Mouse (Mus musculus): Measurements from ENCODE around the gene Ppp2r5b. TPM values are rescaled to one million over a fixed set of nuclear protein-coding genes. Genes with fewer than 3 reads are reported as not detected.
A peak's percentile ranks its signal among the peaks of the same experiment; 100 is the strongest.

Ppp2r5b gene
- total RNA-seq, 2 experiments from 2014 or later = 127 to 137 TPM

GRCm38 (mm10) chr19:6242281-6242680 is 6.6 kb upstream of the Ppp2r5b start:
- Histone ChIP-seq H3K27ac (peak overlapping the region; percentile 93), H3K4me3 (peak overlapping the region; percentile 95)
- no peak for TF ChIP-seq CTCF (conservative IDR thresholded peaks at IDR 0.05)
- no peak for DNase-seq (ENCODE audit: low spot score in 2 of 2)

- TF ChIP-seq CTCF (conservative IDR thresholded peaks at IDR 0.05) = peak; percentile 24; the same call in 1 of the 2 replicates
- peak within 1 kb of the TSS; percentile 93 for H3K27ac ChIP-seq
- peak within 1 kb of the TSS; percentile 95 for H3K4me3 ChIP-seq
- peak; percentile 98 for DNase-seq (ENCODE audit: low spot score in 2 of 2)
Measured at GRCm38 (mm10) chr19:6241274-6242107, 5.8 kb upstream of the Ppp2r5b start, which contains the start of gene Atg2a. Gene Atg2a (plus strand): TSS chr19:6241668.

- DNase-seq (ENCODE audit: low spot score in 2 of 2) = no peak
- peak overlapping the region; percentile 58; the same call in 1 of the 2 replicates for H3K27ac ChIP-seq
- no peak for TF ChIP-seq CTCF (conservative IDR thresholded peaks at IDR 0.05)
- H3K4me3 ChIP-seq = no peak overlapping the region; the same call in 1 of the 2 replicates
Measured at GRCm38 (mm10) chr19:6240725-6241124, 5.1 kb upstream of the Ppp2r5b start.

- Histone ChIP-seq H3K27ac (no peak overlapping the region), H3K4me3 (no peak overlapping the region)
- DNase-seq (ENCODE audit: low spot score in 2 of 2) = no peak
- no peak for TF ChIP-seq CTCF (conservative IDR thresholded peaks at IDR 0.05)
Measured at GRCm38 (mm10) chr19:6240136-6240535, 4.5 kb upstream of the Ppp2r5b start.

- no peak for TF ChIP-seq CTCF (conservative IDR thresholded peaks at IDR 0.05)
- Histone ChIP-seq H3K4me3 (no peak overlapping the region), H3K27ac (no peak overlapping the region)
- no peak for DNase-seq (ENCODE audit: low spot score in 2 of 2)
Measured at GRCm38 (mm10) chr19:6238740-6239139, 3.1 kb upstream of the Ppp2r5b start.

GRCm38 (mm10) chr19:6236842-6237241 is 1.2 kb upstream of the Ppp2r5b start:
- Histone ChIP-seq H3K4me3 (no peak overlapping the region), H3K27ac (peak overlapping the region; percentile 99; the same call in 1 of the 2 replicates)
- no peak for TF ChIP-seq CTCF (conservative IDR thresholded peaks at IDR 0.05)
- no peak for DNase-seq (ENCODE audit: low spot score in 2 of 2)

GRCm38 (mm10) chr19:6236053-6236441 is 375 bp upstream of the Ppp2r5b start:
- Histone ChIP-seq H3K27ac (peak overlapping the region; percentile 99), H3K4me3 (peak overlapping the region; percentile 89)
- no peak for TF ChIP-seq CTCF (conservative IDR thresholded peaks at IDR 0.05)
- peak; percentile 91 to 94 for DNase-seq (ENCODE audit: low spot score in 2 of 2)

- no peak for DNase-seq (ENCODE audit: low spot score in 2 of 2)
- H3K4me3 ChIP-seq = peak overlapping the region; percentile 89
- peak overlapping the region; percentile 99 for H3K27ac ChIP-seq
- TF ChIP-seq CTCF (conservative IDR thresholded peaks at IDR 0.05) = no peak
Measured at GRCm38 (mm10) chr19:6234337-6235083, 1.2 kb downstream of the Ppp2r5b start.

- no peak for DNase-seq (ENCODE audit: low spot score in 2 of 2)
- no peak overlapping the region; the same call in 1 of the 2 replicates for H3K4me3 ChIP-seq
- no peak for TF ChIP-seq CTCF (conservative IDR thresholded peaks at IDR 0.05)
- H3K27ac ChIP-seq = no peak overlapping the region
Measured at GRCm38 (mm10) chr19:6233647-6234046, 2.0 kb downstream of the Ppp2r5b start.

GRCm38 (mm10) chr19:6231036-6231435 is 4.6 kb downstream of the Ppp2r5b start:
- Histone ChIP-seq H3K27ac (no peak overlapping the region), H3K4me3 (no peak overlapping the region)
- TF ChIP-seq CTCF (conservative IDR thresholded peaks at IDR 0.05) = no peak
- DNase-seq (ENCODE audit: low spot score in 2 of 2) = no peak

GRCm38 (mm10) chr19:6230411-6230810 is 5.3 kb downstream of the Ppp2r5b start:
- TF ChIP-seq CTCF (conservative IDR thresholded peaks at IDR 0.05) = no peak
- no peak for DNase-seq (ENCODE audit: low spot score in 2 of 2)
- Histone ChIP-seq H3K4me3 (no peak overlapping the region), H3K27ac (no peak overlapping the region)

- Histone ChIP-seq H3K27ac (no peak overlapping the region), H3K4me3 (no peak overlapping the region)
- TF ChIP-seq CTCF (conservative IDR thresholded peaks at IDR 0.05) = no peak
- DNase-seq (ENCODE audit: low spot score in 2 of 2) = no peak
Measured at GRCm38 (mm10) chr19:6227864-6228263, 7.8 kb downstream of the Ppp2r5b start.

GRCm38 (mm10) chr19:6226763-6227162 is 8.9 kb downstream of the Ppp2r5b start:
- no peak for DNase-seq (ENCODE audit: low spot score in 2 of 2)
- Histone ChIP-seq H3K4me3 (no peak overlapping the region), H3K27ac (no peak overlapping the region)
- TF ChIP-seq CTCF (conservative IDR thresholded peaks at IDR 0.05) = no peak

Measured in layer of hippocampus, adult 2 months (tissue).